Comparison of ENCODE assay signal across 29 mouse cellular contexts in the genomic region with DNA sequence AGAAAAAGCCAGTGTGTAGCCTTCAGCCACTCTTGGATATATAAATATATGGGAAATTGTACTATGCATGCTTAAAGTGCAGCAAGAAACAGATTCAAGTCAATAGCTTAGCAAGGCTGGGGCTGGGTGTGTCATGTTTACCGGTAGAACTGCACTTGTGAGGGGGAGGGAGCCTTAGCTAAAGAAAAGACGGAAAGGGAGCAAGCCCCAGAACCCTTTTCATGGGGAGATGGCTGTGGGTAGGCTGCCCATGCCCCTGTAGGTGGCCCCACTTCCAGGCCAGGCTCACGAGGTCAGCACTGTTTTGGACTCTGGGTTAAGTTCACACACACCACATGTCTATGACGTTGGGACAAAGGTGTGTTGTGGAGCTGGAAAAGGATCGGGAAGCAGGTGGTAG. TPM values are rescaled to one million over a fixed set of nuclear protein-coding genes. Genes with fewer than 3 reads are reported as not detected.
"Had no signal": no experiment of that assay in that cellular context is flagged by ENCODE, and none has a peak within 500 bp of the region (broad histone marks: within the 10 kb centered on the region; RNA-seq: fewer than 3 reads in every experiment).

No protein-coding gene starts in this region.

- H3K4me3 ChIP-seq: kidney, embryonic 15.5 days; limb, embryonic 10.5 days; limb, embryonic 13.5 days; liver, embryonic 12.5 days; liver, embryonic 15.5 days; lung, embryonic 15.5 days; megakaryocyte, embryonic 14.5 days; midbrain, embryonic 10.5 days; midbrain, embryonic 13.5 days; myocyte; neural tube, embryonic 13.5 days had no signal

- H3K9me3 ChIP-seq: kidney, embryonic 15.5 days; limb, embryonic 10.5 days; limb, embryonic 13.5 days; liver, embryonic 12.5 days; liver, embryonic 15.5 days; lung, embryonic 15.5 days; megakaryocyte, embryonic 14.5 days; midbrain, embryonic 10.5 days; midbrain, embryonic 13.5 days; neural tube, embryonic 13.5 days had no signal

- H3K27ac ChIP-seq: kidney, embryonic 15.5 days; limb, embryonic 10.5 days; limb, embryonic 13.5 days; liver, embryonic 15.5 days; lung, embryonic 15.5 days; midbrain, embryonic 10.5 days; midbrain, embryonic 13.5 days had no signal

- DNase-seq: kidney, postnatal 10 days; kidney, postnatal 36 days; layer of hippocampus, adult 9-11 months; liver; lung, adult 18-20 months; lung, postnatal 10 days; lung, postnatal 36 days; retina, postnatal 1 day; right cerebral cortex, postnatal 25 days; spleen, adult 18-20 months; thymus, adult 2 months; thymus, postnatal 14 days had no signal

- H3K4me2 ChIP-seq: kidney, embryonic 15.5 days; limb, embryonic 13.5 days; liver, embryonic 12.5 days; liver, embryonic 15.5 days; lung, embryonic 15.5 days; midbrain, embryonic 13.5 days; neural tube, embryonic 13.5 days had no signal

- ATAC-seq: liver, embryonic 12.5 days; midbrain, embryonic 13.5 days; midbrain, embryonic 16.5 days had no signal

- H3K4me1 ChIP-seq: kidney, embryonic 15.5 days; limb, embryonic 10.5 days; limb, embryonic 13.5 days; lung, embryonic 15.5 days; midbrain, embryonic 10.5 days; midbrain, embryonic 13.5 days; neural tube, embryonic 13.5 days had no signal

- H3K9ac ChIP-seq: kidney, embryonic 15.5 days; limb, embryonic 13.5 days; liver, embryonic 12.5 days; liver, embryonic 15.5 days; lung, embryonic 15.5 days; midbrain, embryonic 13.5 days; neural tube, embryonic 13.5 days had no signal

- H3K27me3 ChIP-seq: kidney, embryonic 15.5 days; limb, embryonic 13.5 days; liver, embryonic 12.5 days; liver, embryonic 15.5 days; lung, embryonic 15.5 days; megakaryocyte, embryonic 14.5 days; midbrain, embryonic 13.5 days; neural tube, embryonic 13.5 days had no signal

RNA-seq across cellular contexts. Expression of a gene that starts 45.3 kb away (rescaled TPM):
- total RNA-seq: layer of hippocampus, postnatal 25 days; left cerebral cortex, postnatal 25 days; monocyte, adult 5-6 weeks; neutrophil, adult 5-6 weeks had no signal
- polyA plus RNA-seq: kidney, embryonic 15.5 days; limb, embryonic 10.5 days; limb, embryonic 13.5 days; liver, embryonic 12.5 days; liver, embryonic 15.5 days; lung, embryonic 15.5 days; midbrain, embryonic 10.5 days; midbrain, embryonic 13.5 days; midbrain, embryonic 16.5 days; myocyte; neural tube, embryonic 13.5 days; stomach, embryonic 16.5 days; thymus, adult 2 months had no signal
